Mouse (Mus musculus) heart, adult 2 months (tissue): ENCODE measurements at regions not wholly inside any gene's neighbourhood (a gene's known extent, or its start where the extent isn't known, plus 50 kb on each side); places are given as distances from the start of the nearest gene placed in this dataset.

Experiments used
- CTCF ChIP-seq: fragments of 200-600 bp; IDR thresholded peaks from 2 replicates; pipeline ENCODE4 v1.8.1; 2022; ENCODE audit warnings: antibody characterized with exemption, mild to moderate bottlenecking, moderate library complexity
- EP300 ChIP-seq: fragments of 200-500 bp; IDR thresholded peaks from 2 replicates; pipeline ENCODE4 v1.6.1; 2011; ENCODE audit warnings: low read depth, low read length, control low read depth; ENCODE audit not compliant: insufficient read depth
- POLR2A ChIP-seq: fragments of 200-500 bp; IDR thresholded peaks from 2 replicates; pipeline ENCODE4 v1.6.1; 2011; ENCODE audit warnings: mild to moderate bottlenecking, low read depth, low read length, control low read depth; ENCODE audit not compliant: insufficient read depth

DNA sequence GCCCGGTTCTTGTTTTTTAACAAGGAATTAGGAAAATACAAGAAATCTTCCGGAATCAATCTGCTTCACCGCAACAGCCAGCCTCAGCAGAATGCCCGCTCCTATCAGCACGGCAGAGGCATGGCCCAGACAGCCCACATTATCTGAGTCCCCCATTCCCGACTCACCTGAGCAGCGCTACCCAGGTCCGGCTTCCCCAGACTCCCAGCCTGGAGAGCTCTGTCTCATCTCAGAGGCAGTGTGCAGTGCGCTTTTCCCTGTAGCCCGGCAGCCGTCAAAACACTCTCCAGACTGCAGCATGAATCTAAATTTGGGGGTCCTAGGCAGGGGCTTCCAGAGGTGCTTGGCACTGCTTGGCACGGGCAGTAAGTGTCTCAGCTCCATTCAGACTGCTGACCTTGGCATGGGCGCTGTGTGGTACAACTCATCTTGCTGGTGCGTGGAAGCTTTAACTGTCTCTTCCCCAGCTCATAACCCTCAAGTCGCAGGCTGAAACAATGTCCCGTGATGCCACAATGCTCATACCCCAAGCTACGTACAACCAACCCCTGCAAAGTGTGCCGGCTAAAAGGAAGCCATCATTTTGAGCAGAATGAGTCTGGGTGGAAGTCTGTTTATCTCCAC, 182.2 kb downstream of the Sox11 start:
- TF ChIP-seq POLR2A, result no peak
- no peak for TF ChIP-seq CTCF
- TF ChIP-seq EP300, result no peak
